Mouse (Mus musculus): ENCODE measurements around the gene Il23a.

DNA sequence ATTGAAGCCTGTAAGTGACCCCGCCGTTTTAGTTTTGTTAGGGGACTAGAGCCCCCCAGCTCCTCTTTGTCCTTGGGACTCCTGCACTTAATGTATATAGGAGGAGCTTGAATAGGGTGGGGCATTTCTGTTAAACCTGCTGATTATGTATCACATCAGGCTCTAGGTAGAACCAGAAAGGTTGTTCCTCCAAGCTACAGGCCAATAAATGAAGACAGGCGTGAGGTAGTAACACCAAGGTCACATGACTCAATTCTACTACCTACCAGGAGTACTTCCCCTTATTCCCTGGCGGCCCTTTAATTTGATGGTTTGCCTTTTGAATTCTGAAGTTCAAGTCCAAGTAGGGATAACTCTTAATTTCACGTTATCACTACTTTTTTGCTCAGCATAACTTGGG lies 39.9 kb upstream of the Il23a start:
- TF ChIP-seq POLR2A (IDR thresholded peaks at IDR 0.05; ENCODE audit: borderline replicate concordance, low read depth, low read length) (no peak), CTCF (IDR thresholded peaks at IDR 0.05; ENCODE audit: low read depth, low read length) (no peak)
